Mouse (Mus musculus): ENCODE measurements around the gene 1700123L14Rik. TPM values are rescaled to one million over a fixed set of nuclear protein-coding genes. Genes with fewer than 3 reads are reported as not detected.
"Not testable (repeated sequence)": the region's sequence is repeated elsewhere in the genome, so short reads cannot be mapped to it uniquely, and the experiment has no call there.

1700123L14Rik gene
- 0.11 TPM in 1 of 2 replicates, not detected in the other for polyA plus RNA-seq (2012; rRNA removed)

GRCm38 (mm10) chr6:96165818-96166379, at the start of gene 1700123L14Rik:
1700123L14Rik (minus strand) TSS chr6:96166243.
- H3K4me3 ChIP-seq (ENCODE audit: insufficient read depth, low read length) = no peak within 1 kb of the TSS
- no peak within 1 kb of the TSS for H3K27ac ChIP-seq (ENCODE audit: insufficient read depth, low read length)
- no peaks in the 10 kb centered on the region for H3K4me1 ChIP-seq (ENCODE audit: control insufficient read depth, insufficient read depth, low read length)
- TF ChIP-seq CTCF (IDR thresholded peaks at IDR 0.05; ENCODE audit: extremely low read depth, insufficient read depth, low read length) (no peak), POLR2A (IDR thresholded peaks at IDR 0.05; ENCODE audit: extremely low read depth, insufficient read depth, low read length) (no peak)

- Histone ChIP-seq H3K27ac (ENCODE audit: insufficient read depth, low read length) (no peak overlapping the region), H3K4me1 (ENCODE audit: control insufficient read depth, insufficient read depth, low read length) (no peaks in the 10 kb centered on the region), H3K4me3 (ENCODE audit: insufficient read depth, low read length) (no peak overlapping the region)
- no peak for TF ChIP-seq POLR2A (IDR thresholded peaks at IDR 0.05; ENCODE audit: extremely low read depth, insufficient read depth, low read length)
- no peak for TF ChIP-seq CTCF (IDR thresholded peaks at IDR 0.05; ENCODE audit: extremely low read depth, insufficient read depth, low read length)
Observed at GRCm38 (mm10) chr6:96205395-96205794, 39.4 kb upstream of the 1700123L14Rik start.

- not testable (repeated sequence) for H3K27ac ChIP-seq (ENCODE audit: insufficient read depth, low read length); H3K4me1 ChIP-seq (ENCODE audit: control insufficient read depth, insufficient read depth, low read length)
Observed at GRCm38 (mm10) chr6:96198991-96199390, 32.9 kb upstream of the 1700123L14Rik start.

GRCm38 (mm10) chr6:96186517-96186916, 20.5 kb upstream of the 1700123L14Rik start:
- Histone ChIP-seq H3K4me3 (ENCODE audit: insufficient read depth, low read length) (no peak overlapping the region), H3K27ac (ENCODE audit: insufficient read depth, low read length) (no peak overlapping the region), H3K4me1 (ENCODE audit: control insufficient read depth, insufficient read depth, low read length) (no peaks in the 10 kb centered on the region; the same call in 1 of the 2 replicates)
- TF ChIP-seq POLR2A (IDR thresholded peaks at IDR 0.05; ENCODE audit: extremely low read depth, insufficient read depth, low read length) (no peak), CTCF (IDR thresholded peaks at IDR 0.05; ENCODE audit: extremely low read depth, insufficient read depth, low read length) (no peak)

More at GRCm38 (mm10) chr6:96198991-96199390, 32.9 kb upstream of the 1700123L14Rik start:
- H3K4me3 ChIP-seq (ENCODE audit: insufficient read depth, low read length) = not testable (repeated sequence)

- Histone ChIP-seq H3K4me3 (ENCODE audit: insufficient read depth, low read length) (no peak overlapping the region), H3K4me1 (ENCODE audit: control insufficient read depth, insufficient read depth, low read length) (no peaks in the 10 kb centered on the region; the same call in 1 of the 2 replicates), H3K27ac (ENCODE audit: insufficient read depth, low read length) (no peak overlapping the region)
- TF ChIP-seq POLR2A (IDR thresholded peaks at IDR 0.05; ENCODE audit: extremely low read depth, insufficient read depth, low read length) = no peak
- TF ChIP-seq CTCF (IDR thresholded peaks at IDR 0.05; ENCODE audit: extremely low read depth, insufficient read depth, low read length) = no peak
Observed at GRCm38 (mm10) chr6:96183392-96183791, 17.3 kb upstream of the 1700123L14Rik start.

GRCm38 (mm10) chr6:96178530-96178929, 12.5 kb upstream of the 1700123L14Rik start:
- Histone ChIP-seq H3K27ac (ENCODE audit: insufficient read depth, low read length) (no peak overlapping the region), H3K4me1 (ENCODE audit: control insufficient read depth, insufficient read depth, low read length) (no peaks in the 10 kb centered on the region; the same call in 1 of the 2 replicates), H3K4me3 (ENCODE audit: insufficient read depth, low read length) (no peak overlapping the region)
- TF ChIP-seq POLR2A (IDR thresholded peaks at IDR 0.05; ENCODE audit: extremely low read depth, insufficient read depth, low read length) = no peak
- TF ChIP-seq CTCF (IDR thresholded peaks at IDR 0.05; ENCODE audit: extremely low read depth, insufficient read depth, low read length) = no peak

GRCm38 (mm10) chr6:96173681-96174080, 7.6 kb upstream of the 1700123L14Rik start:
- no peaks in the 10 kb centered on the region for H3K4me1 ChIP-seq (ENCODE audit: control insufficient read depth, insufficient read depth, low read length)
- H3K27ac ChIP-seq (ENCODE audit: insufficient read depth, low read length) = no peak overlapping the region
- H3K4me3 ChIP-seq (ENCODE audit: insufficient read depth, low read length) = no peak overlapping the region
- TF ChIP-seq POLR2A (IDR thresholded peaks at IDR 0.05; ENCODE audit: extremely low read depth, insufficient read depth, low read length) (no peak), CTCF (IDR thresholded peaks at IDR 0.05; ENCODE audit: extremely low read depth, insufficient read depth, low read length) (no peak)

- H3K4me3 ChIP-seq (ENCODE audit: insufficient read depth, low read length) = no peak overlapping the region
- TF ChIP-seq CTCF (IDR thresholded peaks at IDR 0.05; ENCODE audit: extremely low read depth, insufficient read depth, low read length) (no peak), POLR2A (IDR thresholded peaks at IDR 0.05; ENCODE audit: extremely low read depth, insufficient read depth, low read length) (no peak)
- no peak overlapping the region for H3K27ac ChIP-seq (ENCODE audit: insufficient read depth, low read length)
- no peaks in the 10 kb centered on the region for H3K4me1 ChIP-seq (ENCODE audit: control insufficient read depth, insufficient read depth, low read length)
Observed at GRCm38 (mm10) chr6:96167031-96167430, 988 bp upstream of the 1700123L14Rik start.

- TF ChIP-seq CTCF (IDR thresholded peaks at IDR 0.05; ENCODE audit: extremely low read depth, insufficient read depth, low read length) = no peak
- no peak for TF ChIP-seq POLR2A (IDR thresholded peaks at IDR 0.05; ENCODE audit: extremely low read depth, insufficient read depth, low read length)
- no peak overlapping the region for H3K27ac ChIP-seq (ENCODE audit: insufficient read depth, low read length)
- no peaks in the 10 kb centered on the region for H3K4me1 ChIP-seq (ENCODE audit: control insufficient read depth, insufficient read depth, low read length)
- no peak overlapping the region for H3K4me3 ChIP-seq (ENCODE audit: insufficient read depth, low read length)
Observed at GRCm38 (mm10) chr6:96165403-96165802, 640 bp downstream of the 1700123L14Rik start.

- no peak overlapping the region for H3K27ac ChIP-seq (ENCODE audit: insufficient read depth, low read length)
- TF ChIP-seq CTCF (IDR thresholded peaks at IDR 0.05; ENCODE audit: extremely low read depth, insufficient read depth, low read length) (no peak), POLR2A (IDR thresholded peaks at IDR 0.05; ENCODE audit: extremely low read depth, insufficient read depth, low read length) (no peak)
- H3K4me3 ChIP-seq (ENCODE audit: insufficient read depth, low read length) = no peak overlapping the region
- H3K4me1 ChIP-seq (ENCODE audit: control insufficient read depth, insufficient read depth, low read length) = no peaks in the 10 kb centered on the region
Observed at GRCm38 (mm10) chr6:96143326-96143725, 22.7 kb downstream of the 1700123L14Rik start.
